Mouse (Mus musculus) heart, embryonic 16.5 days (tissue): ENCODE measurements around the gene Eme2. TPM values are rescaled to one million over a fixed set of nuclear protein-coding genes. Genes with fewer than 3 reads are reported as not detected.
"Not testable (repeated sequence)": the region's sequence is repeated elsewhere in the genome, so short reads cannot be mapped to it uniquely, and the experiment has no call there.

Experiments
- ATAC-seq: fragments of 200-750 bp; cut with Nextera tagmentation; replicated peaks from 2 replicates; pipeline ENCODE4 v1.8.0; 2017; ENCODE audit warnings: moderate number of reproducible peaks; ENCODE audit not compliant: insufficient read depth, low FRiP score; ENCODE audit errors: extremely low read depth
- H3K27ac ChIP-seq: fragments of 300-500 bp; sonication (generic); 2 replicates; pipeline ENCODE4 v1.5.1; 2014; ENCODE audit warnings: mild to moderate bottlenecking, low read length, control low read depth, moderate library complexity
- H3K27me3 ChIP-seq: fragments of 300-500 bp; sonication (generic); 2 replicates; pipeline ENCODE4 v1.6.1; 2014; ENCODE audit warnings: low read length, mixed read lengths; ENCODE audit not compliant: control insufficient read depth, insufficient read depth
- H3K36me3 ChIP-seq: fragments of 300-500 bp; sonication (generic); 2 replicates; pipeline ENCODE4 v1.6.1; 2014; ENCODE audit not compliant: control insufficient read depth, insufficient read depth
- H3K4me1 ChIP-seq: fragments of 300-500 bp; sonication (generic); 2 replicates; pipeline ENCODE4 v1.6.1; 2014; ENCODE audit warnings: low read length, mixed read lengths; ENCODE audit not compliant: control insufficient read depth, insufficient read depth
- H3K4me2 ChIP-seq: fragments of 300-500 bp; sonication (generic); 2 replicates; pipeline ENCODE4 v1.6.1; 2014; ENCODE audit warnings: low read depth, mild to moderate bottlenecking, control low read depth, low read length
- H3K4me3 ChIP-seq: fragments of 300-500 bp; sonication (generic); 2 replicates; pipeline ENCODE4 v1.5.1; 2014; ENCODE audit warnings: mild to moderate bottlenecking, control low read depth, low read length
- H3K9ac ChIP-seq: fragments of 300-500 bp; sonication (generic); 2 replicates; pipeline ENCODE4 v1.6.1; 2014; ENCODE audit warnings: low read length, control low read depth
- H3K9me3 ChIP-seq: fragments of 300-500 bp; sonication (generic); replicated peaks from 2 replicates; pipeline ENCODE4 v1.6.1; 2016; ENCODE audit warnings: low read length; ENCODE audit not compliant: control insufficient read depth
- WGBS: fragments of 180-500 bp; shearing (Covaris S2); extraction: QIAGEN DNeasy Blood & Tissue Kit; methylation state at CpG from one replicate; pipeline ENCODE4 v1.1.7; 2014; 5-methylcytosine and 5-hydroxymethylcytosine counted together
- polyA plus RNA-seq: library from polyadenylated mRNA; unstranded; fragments of >200 nt; fragmentation: Nextera tagmentation; extraction: Ambion mirVana; gene quantifications from 2 replicates; pipeline ENCODE4 v1.2.1, GENCODE M21; 2015

The Eme2 gene
- 18.2 and 20.4 TPM in 2 replicates for polyA plus RNA-seq

DNA sequence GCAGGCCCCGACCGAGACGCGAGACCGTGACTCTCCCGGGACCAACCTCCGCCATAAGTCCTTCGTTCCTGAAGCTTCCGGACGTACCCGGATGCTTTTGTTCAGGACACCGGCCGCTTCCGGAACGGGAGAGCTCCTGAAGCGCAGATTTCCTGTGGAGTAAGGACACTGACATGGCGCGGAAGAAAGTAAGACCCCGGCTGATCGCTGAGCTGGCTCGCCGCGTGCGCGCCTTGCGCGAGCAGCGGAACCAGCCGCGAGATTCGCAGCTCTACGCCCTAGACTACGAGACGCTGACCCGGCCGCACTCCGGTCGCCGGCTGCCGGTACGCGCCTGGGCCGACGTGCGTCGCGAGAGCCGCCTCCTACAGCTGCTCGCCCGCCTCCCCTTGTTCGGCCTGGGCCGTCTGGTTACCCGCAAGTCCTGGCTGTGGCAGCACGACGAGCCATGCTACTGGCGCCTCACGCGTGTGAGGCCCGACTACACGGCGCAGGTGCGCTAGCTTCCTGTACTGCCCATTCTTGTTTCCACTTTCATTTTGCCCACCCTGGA is at the start of gene Eme2, which contains the start of gene Mrps34:
Gene Eme2, minus strand, starts transcription at position 93 of the 553 bp plus-strand sequence.
Gene Mrps34, plus strand, starts transcription at position 122 of the 553 bp plus-strand sequence.
- WGBS = under 1% methylated on average over 62 of the region's 62 CpGs
- Histone ChIP-seq H3K27ac (peak within 1 kb of the TSS; percentile 94), H3K36me3 (peaks cover 33% of the 10 kb centered on the region), H3K4me3 (peak within 1 kb of the TSS; percentile 90), H3K27me3 (no peaks in the 10 kb centered on the region), H3K9me3 (no peaks in the 10 kb centered on the region), H3K4me2 (peak within 1 kb of the TSS; percentile 99), H3K4me1 (peaks cover 30% of the 10 kb centered on the region), H3K9ac (peak within 1 kb of the TSS; percentile 92)
- ATAC-seq = peak; percentile 64

GRCm38 (mm10) chr17:24943589-24943988 is 48.7 kb upstream of the Eme2 start:
- 83% methylated on average over 1 of the region's 1 CpGs for WGBS
- H3K4me2 ChIP-seq = not testable (repeated sequence)

GRCm38 (mm10) chr17:24943036-24943435 is 48.1 kb upstream of the Eme2 start:
- Histone ChIP-seq H3K9ac (no peak overlapping the region), H3K36me3 (peaks cover 13% of the 10 kb centered on the region), H3K4me1 (no peaks in the 10 kb centered on the region), H3K4me3 (no peak overlapping the region), H3K27me3 (no peaks in the 10 kb centered on the region), H3K4me2 (no peak overlapping the region), H3K27ac (no peak overlapping the region), H3K9me3 (no peaks in the 10 kb centered on the region)
- no peak for ATAC-seq
- WGBS = 86% methylated on average over 7 of the region's 7 CpGs

More at GRCm38 (mm10) chr17:24943589-24943988, 48.7 kb upstream of the Eme2 start:
- not testable (repeated sequence) for H3K27ac ChIP-seq, H3K9me3 ChIP-seq, H3K4me3 ChIP-seq, H3K27me3 ChIP-seq, H3K9ac ChIP-seq, ATAC-seq, H3K4me1 ChIP-seq
- peaks cover 16% of the 10 kb centered on the region for H3K36me3 ChIP-seq

GRCm38 (mm10) chr17:24942453-24942852 is 47.6 kb upstream of the Eme2 start:
- not testable (repeated sequence) for H3K27ac ChIP-seq, H3K9ac ChIP-seq, H3K4me3 ChIP-seq, H3K27me3 ChIP-seq, H3K9me3 ChIP-seq, H3K4me1 ChIP-seq, H3K4me2 ChIP-seq
- 0 out of 2 replicates have a peak, but pooled peaks have one; percentile 49 for ATAC-seq
- 14% methylated on average over 2 of the region's 2 CpGs for WGBS
- H3K36me3 ChIP-seq = peaks cover 11% of the 10 kb centered on the region

DNA sequence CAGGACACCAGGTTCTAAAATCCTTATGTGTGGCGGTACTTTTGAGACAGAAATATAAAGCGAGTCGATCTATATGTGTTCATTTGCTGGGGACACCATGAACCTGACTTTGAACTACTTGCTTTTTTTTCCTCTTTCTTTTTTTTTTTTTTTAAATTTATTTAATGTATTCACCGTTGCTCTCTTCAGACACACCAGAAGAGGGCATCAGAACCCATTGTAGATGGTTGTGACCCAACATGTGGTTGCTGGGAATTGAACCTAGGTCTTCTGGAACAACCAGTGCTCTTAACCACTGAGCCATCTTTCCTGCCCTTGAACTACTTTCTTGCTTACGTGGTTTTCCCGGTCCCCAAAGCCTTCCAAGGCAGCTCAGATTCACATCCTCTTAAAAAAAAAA is 42.4 kb upstream of the Eme2 start:
- Histone ChIP-seq H3K4me1 (peaks cover 18% of the 10 kb centered on the region), H3K36me3 (no peaks in the 10 kb centered on the region), H3K9ac (peak overlapping the region; percentile 90), H3K4me2 (peak overlapping the region; percentile 83), H3K9me3 (no peaks in the 10 kb centered on the region), H3K27ac (peak overlapping the region; percentile 84), H3K27me3 (no peaks in the 10 kb centered on the region), H3K4me3 (peak overlapping the region; percentile 94)
- 49% methylated on average over 6 of the region's 6 CpGs for WGBS
- ATAC-seq = no peak

GRCm38 (mm10) chr17:24936259-24937237 is 41.7 kb upstream of the Eme2 start, which contains the start of gene Mapk8ip3:
Mapk8ip3 (minus strand) TSS chr17:24936977.
- under 1% methylated on average over 78 of the region's 78 CpGs for WGBS

DNA sequence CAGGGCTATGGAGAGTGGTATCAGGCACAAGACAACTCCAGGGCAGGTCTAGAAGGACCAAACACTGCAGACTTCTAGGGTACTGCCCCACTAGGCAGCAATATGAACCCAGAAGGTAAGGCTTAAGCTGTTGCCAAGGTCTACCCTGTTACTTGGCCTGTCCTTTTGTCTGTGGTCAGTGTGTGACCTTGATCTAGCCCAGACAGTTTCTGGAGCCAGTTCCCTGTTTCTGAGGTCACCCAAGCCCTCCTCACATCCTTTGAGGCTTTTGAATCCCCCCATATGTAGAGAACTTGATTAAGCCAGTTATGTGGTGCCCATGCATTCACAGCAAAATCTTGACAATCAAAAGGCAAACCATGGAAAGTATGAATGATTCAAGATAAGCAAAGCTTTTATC is 40.8 kb upstream of the Eme2 start:
- H3K36me3 ChIP-seq = no peaks in the 10 kb centered on the region
- no peaks in the 10 kb centered on the region for H3K27me3 ChIP-seq
- H3K9ac ChIP-seq = peak overlapping the region; percentile 90
- no peaks in the 10 kb centered on the region for H3K9me3 ChIP-seq
- H3K27ac ChIP-seq = no peak overlapping the region
- no peak for ATAC-seq
- H3K4me2 ChIP-seq = peak overlapping the region; percentile 83
- H3K4me3 ChIP-seq = peak overlapping the region; percentile 94
- H3K4me1 ChIP-seq = peaks cover 18% of the 10 kb centered on the region

More at GRCm38 (mm10) chr17:24936259-24937237, 41.7 kb upstream of the Eme2 start, which contains the start of gene Mapk8ip3:
- H3K9ac ChIP-seq = peak within 1 kb of the TSS; percentile 90
- peaks cover 18% of the 10 kb centered on the region for H3K4me1 ChIP-seq
- no peaks in the 10 kb centered on the region for H3K27me3 ChIP-seq
- ATAC-seq = peak; percentile 97
- H3K27ac ChIP-seq = peak within 1 kb of the TSS; percentile 84
- H3K4me2 ChIP-seq = peak within 1 kb of the TSS; percentile 83
- no peaks in the 10 kb centered on the region for H3K9me3 ChIP-seq
- peak within 1 kb of the TSS; percentile 94 for H3K4me3 ChIP-seq
- no peaks in the 10 kb centered on the region for H3K36me3 ChIP-seq

- peak overlapping the region; percentile 83 for H3K4me2 ChIP-seq
- ATAC-seq = no peak
- H3K27ac ChIP-seq = no peak overlapping the region
- H3K9me3 ChIP-seq = no peaks in the 10 kb centered on the region
- H3K36me3 ChIP-seq = no peaks in the 10 kb centered on the region
- H3K4me3 ChIP-seq = peak overlapping the region; percentile 94
- H3K27me3 ChIP-seq = no peaks in the 10 kb centered on the region
- peak overlapping the region; percentile 90 for H3K9ac ChIP-seq
- H3K4me1 ChIP-seq = peaks cover 18% of the 10 kb centered on the region
- 26% methylated on average over 4 of the region's 4 CpGs for WGBS
Measured at GRCm38 (mm10) chr17:24934926-24935325, 40.0 kb upstream of the Eme2 start.

DNA sequence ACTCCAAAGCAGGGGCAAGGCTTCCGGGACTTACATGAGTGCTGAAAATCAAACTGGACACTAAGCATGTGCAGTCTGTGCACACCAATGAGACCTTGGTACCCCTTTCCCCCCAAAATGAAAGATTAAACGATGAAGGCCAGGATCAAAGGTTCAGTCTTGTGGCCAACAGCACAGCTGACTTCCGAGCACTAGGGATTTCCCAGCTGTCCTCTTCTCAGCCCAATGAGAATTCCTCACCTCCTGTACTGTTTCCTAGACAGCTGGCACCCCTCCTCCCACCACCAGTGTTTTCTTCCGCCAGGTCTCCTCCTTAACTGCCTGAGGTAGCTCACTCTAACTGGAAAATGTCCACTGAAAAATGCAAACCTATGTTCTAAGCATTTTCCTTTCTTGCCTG is 38.3 kb upstream of the Eme2 start:
- peaks cover 21% of the 10 kb centered on the region for H3K4me1 ChIP-seq
- H3K27me3 ChIP-seq = no peaks in the 10 kb centered on the region
- H3K4me3 ChIP-seq = no peak overlapping the region
- no peaks in the 10 kb centered on the region for H3K9me3 ChIP-seq
- H3K27ac ChIP-seq = no peak overlapping the region
- no peak overlapping the region for H3K9ac ChIP-seq
- no peak overlapping the region for H3K4me2 ChIP-seq
- H3K36me3 ChIP-seq = no peaks in the 10 kb centered on the region
- ATAC-seq = no peak
- 77% methylated on average over 4 of the region's 4 CpGs for WGBS
